Mouse (Mus musculus) ES-Bruce4 (cell line): Measurements from ENCODE around the gene Skint2.

Experiments
- CTCF ChIP-seq: IDR thresholded peaks from one replicate; pipeline ENCODE4 v1.8.1; 2011; ENCODE audit warnings: low read depth, low read length
- POLR2A ChIP-seq: IDR thresholded peaks from one replicate; pipeline ENCODE4 v1.8.1; 2011; ENCODE audit warnings: low read length; ENCODE audit not compliant: insufficient read depth

DNA sequence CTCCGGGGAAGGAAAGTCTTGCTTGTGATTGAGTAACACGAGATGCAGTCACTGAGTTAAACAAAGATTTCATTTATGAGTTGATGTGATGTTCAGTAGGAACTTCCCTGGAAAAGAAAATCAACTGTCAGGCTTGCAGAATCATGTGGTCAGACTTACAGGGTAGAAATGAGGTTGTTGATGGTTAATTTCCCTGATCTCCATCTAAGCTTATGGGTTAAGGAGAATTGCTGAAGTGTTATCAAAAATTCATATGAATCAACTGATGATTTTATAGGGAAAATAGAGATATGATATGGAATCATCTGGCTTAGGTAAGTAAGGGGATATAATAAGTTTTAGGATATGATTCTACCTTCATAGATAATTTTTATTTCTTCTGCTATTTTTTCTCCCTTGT is at the start of gene Skint2:
- TF ChIP-seq CTCF, result no peak
- no peak for TF ChIP-seq POLR2A
